Comparison of ENCODE assay signal across 14 mouse cellular contexts in genomic region chr6:85402613-85403012, GRCm38 (mm10). TPM values are rescaled to one million over a fixed set of nuclear protein-coding genes. Genes with fewer than 3 reads are reported as not detected.
DNase-seq lines count a peak whose midpoint lies in the region; ATAC-seq and TF ChIP-seq lines count a peak whose summit lies in the region.
"Had no signal": no experiment of that assay in that cellular context is flagged by ENCODE, and none has a peak within 500 bp of the region (broad histone marks: within the 10 kb centered on the region; RNA-seq: fewer than 3 reads in every experiment).

No protein-coding gene starts in this region.

- H3K27me3 ChIP-seq in kidney, embryonic 16.5 days (ENCODE audit: insufficient read depth, low read length): peaks cover 6% of the 10 kb centered on the region
- H3K27me3 ChIP-seq in forebrain, postnatal 0 days (ENCODE audit: insufficient read depth, low read length): peaks cover 2% of the 10 kb centered on the region; the same call in 1 of the 2 replicates
- peaks cover 3% of the 10 kb centered on the region for H3K27me3 ChIP-seq in midbrain, embryonic 11.5 days (ENCODE audit: control insufficient read depth, insufficient read depth, low read length)

- no peak overlapping the region for H3K4me3 ChIP-seq in kidney, embryonic 16.5 days (ENCODE audit: low read length)
- no peak overlapping the region for H3K4me3 ChIP-seq in forebrain, postnatal 0 days (ENCODE audit: low read depth, low read length)
- H3K4me3 ChIP-seq in midbrain, embryonic 11.5 days (ENCODE audit: low read depth, low read length): no peak overlapping the region
- H3K4me3 ChIP-seq: heart, embryonic 15.5 days; liver, embryonic 12.5 days had no signal

- H3K9ac ChIP-seq in kidney, embryonic 16.5 days (replicated peaks; ENCODE audit: low read length): no peak overlapping the region
- no peak overlapping the region for H3K9ac ChIP-seq in forebrain, postnatal 0 days
- no peak overlapping the region for H3K9ac ChIP-seq in midbrain, embryonic 11.5 days (ENCODE audit: low read length)
- H3K9ac ChIP-seq: heart, embryonic 15.5 days; liver, embryonic 12.5 days had no signal

- H3K4me2 ChIP-seq in kidney, embryonic 16.5 days (replicated peaks; ENCODE audit: low read depth, low read length): no peak overlapping the region
- no peak overlapping the region for H3K4me2 ChIP-seq in forebrain, postnatal 0 days (ENCODE audit: low read depth)
- no peak overlapping the region for H3K4me2 ChIP-seq in midbrain, embryonic 11.5 days
- H3K4me2 ChIP-seq: heart, embryonic 15.5 days; liver, embryonic 12.5 days had no signal

- no peak for DNase-seq in kidney, adult 9 months
- peak; percentile 54 for DNase-seq in ZHBTc4 (ENCODE audit: low read depth, low spot score)
- DNase-seq in forebrain, postnatal 0 days: no peak
- peak; percentile 71 for DNase-seq in midbrain, embryonic 11.5 days (ENCODE audit: low spot score, missing footprints)
- DNase-seq in spleen, adult 18-20 months: no peak
- no peak for DNase-seq in cerebellum, adult 8-10 months
- DNase-seq: adrenal gland, postnatal 14 days had no signal

- 25% methylated on average over 2 of the region's 2 CpGs for WGBS in kidney, embryonic 16.5 days
- 33% methylated on average over 2 of the region's 2 CpGs for WGBS in forebrain, postnatal 0 days
- WGBS in midbrain, embryonic 11.5 days: 67% methylated on average over 2 of the region's 2 CpGs

- H3K4me1 ChIP-seq in kidney, embryonic 16.5 days (ENCODE audit: insufficient read depth, low read length): peaks cover 7% of the 10 kb centered on the region; the same call in 1 of the 2 replicates
- no peaks in the 10 kb centered on the region for H3K4me1 ChIP-seq in forebrain, postnatal 0 days (ENCODE audit: insufficient read depth)
- no peaks in the 10 kb centered on the region for H3K4me1 ChIP-seq in midbrain, embryonic 11.5 days (ENCODE audit: control insufficient read depth, insufficient read depth, low read length)
- H3K4me1 ChIP-seq: heart, embryonic 15.5 days; liver, embryonic 12.5 days had no signal

- no peak for TF ChIP-seq CTCF in forebrain, postnatal 0 days (IDR thresholded peaks at IDR 0.05; ENCODE audit: low read depth)

- H3K9me3 ChIP-seq in kidney, embryonic 16.5 days (ENCODE audit: low read length): no peaks in the 10 kb centered on the region
- no peaks in the 10 kb centered on the region for H3K9me3 ChIP-seq in forebrain, postnatal 0 days (ENCODE audit: low read length)
- no peaks in the 10 kb centered on the region for H3K9me3 ChIP-seq in midbrain, embryonic 11.5 days (ENCODE audit: control insufficient read depth, low read length)
- H3K9me3 ChIP-seq: heart, embryonic 15.5 days; liver, embryonic 12.5 days had no signal

- no peak for ATAC-seq in kidney, embryonic 16.5 days (ENCODE audit: low FRiP score, low TSS enrichment)
- ATAC-seq in forebrain, postnatal 0 days: no peak
- ATAC-seq in midbrain, embryonic 11.5 days (ENCODE audit: low FRiP score): no peak
- ATAC-seq: intestine, postnatal 0 days; liver, embryonic 12.5 days had no signal

- H3K36me3 ChIP-seq in kidney, embryonic 16.5 days (ENCODE audit: insufficient read depth, low read length): no peaks in the 10 kb centered on the region
- no peaks in the 10 kb centered on the region for H3K36me3 ChIP-seq in forebrain, postnatal 0 days (ENCODE audit: insufficient read depth)
- H3K36me3 ChIP-seq in midbrain, embryonic 11.5 days (ENCODE audit: control insufficient read depth, insufficient read depth, low read length): no peaks in the 10 kb centered on the region
- H3K36me3 ChIP-seq: heart, embryonic 15.5 days; liver, embryonic 12.5 days had no signal

- 0 out of 2 replicates have a peak overlapping the region, but pooled peaks have one; percentile 13 for H3K27ac ChIP-seq in kidney, embryonic 16.5 days (ENCODE audit: low read length)
- peak overlapping the region; percentile 31; the same call in 1 of the 2 replicates for H3K27ac ChIP-seq in forebrain, postnatal 0 days (ENCODE audit: low read depth, low read length)
- no peak overlapping the region for H3K27ac ChIP-seq in midbrain, embryonic 11.5 days (ENCODE audit: low read depth, low read length)
- H3K27ac ChIP-seq: heart, embryonic 15.5 days; liver, embryonic 12.5 days; macrophage had no signal

RNA-seq across cellular contexts. Expression of gene Noto, which starts 21.1 kb away (rescaled TPM):
- polyA plus RNA-seq in kidney, embryonic 16.5 days (2015; fragmentation: Nextera tagmentation; extraction: Ambion mirVana): not detected in 2 replicates
- total RNA-seq in forebrain, postnatal 0 days (2014; rRNA removed): not detected in 2 replicates
- polyA plus RNA-seq in forebrain, postnatal 0 days (2015; fragmentation: Nextera tagmentation; extraction: Ambion mirVana): not detected in 2 replicates
- not detected in 2 replicates for polyA plus RNA-seq in midbrain, embryonic 11.5 days (2014; fragmentation: Nextera tagmentation; extraction: Ambion mirVana)
- total RNA-seq: adrenal gland, postnatal 14 days; left cerebral cortex, postnatal 36 days had no signal
- polyA plus RNA-seq: heart, embryonic 15.5 days; intestine, postnatal 0 days; liver, embryonic 12.5 days; macrophage; small intestine, adult 2 months had no signal

RNA-seq across cellular contexts. Expression of gene Rab11fip5, which starts 28.2 kb away (rescaled TPM):
- polyA plus RNA-seq in kidney, embryonic 16.5 days (2015; fragmentation: Nextera tagmentation; extraction: Ambion mirVana): 16.5 and 18.9 TPM in 2 replicates
- total RNA-seq in forebrain, postnatal 0 days (2014; rRNA removed): 31.8 and 41.2 TPM in 2 replicates
- 17.2 and 19.8 TPM in 2 replicates for polyA plus RNA-seq in forebrain, postnatal 0 days (2015; fragmentation: Nextera tagmentation; extraction: Ambion mirVana)
- 4.2 and 4.7 TPM in 2 replicates for polyA plus RNA-seq in midbrain, embryonic 11.5 days (2014; fragmentation: Nextera tagmentation; extraction: Ambion mirVana)

RNA-seq across cellular contexts. Expression of gene Smyd5, which starts 29.2 kb away (rescaled TPM):
- 74.4 and 77.0 TPM in 2 replicates for polyA plus RNA-seq in kidney, embryonic 16.5 days (2015; fragmentation: Nextera tagmentation; extraction: Ambion mirVana)
- total RNA-seq in forebrain, postnatal 0 days (2014; rRNA removed): 63.2 and 65.8 TPM in 2 replicates
- 49.3 and 61.7 TPM in 2 replicates for polyA plus RNA-seq in forebrain, postnatal 0 days (2015; fragmentation: Nextera tagmentation; extraction: Ambion mirVana)
- 52.1 and 52.6 TPM in 2 replicates for polyA plus RNA-seq in midbrain, embryonic 11.5 days (2014; fragmentation: Nextera tagmentation; extraction: Ambion mirVana)

RNA-seq across cellular contexts. Expression of gene Cct7, which starts 48.7 kb away (rescaled TPM):
- 555 and 583 TPM in 2 replicates for polyA plus RNA-seq in kidney, embryonic 16.5 days (2015; fragmentation: Nextera tagmentation; extraction: Ambion mirVana)
- 273 and 320 TPM in 2 replicates for total RNA-seq in forebrain, postnatal 0 days (2014; rRNA removed)
- polyA plus RNA-seq in forebrain, postnatal 0 days (2015; fragmentation: Nextera tagmentation; extraction: Ambion mirVana): 552 and 579 TPM in 2 replicates
- 666 and 672 TPM in 2 replicates for polyA plus RNA-seq in midbrain, embryonic 11.5 days (2014; fragmentation: Nextera tagmentation; extraction: Ambion mirVana)

RNA-seq across cellular contexts. Expression of gene Pradc1, which starts 49.2 kb away (rescaled TPM):
- polyA plus RNA-seq in kidney, embryonic 16.5 days (2015; fragmentation: Nextera tagmentation; extraction: Ambion mirVana): 37.6 and 39.1 TPM in 2 replicates
- total RNA-seq in forebrain, postnatal 0 days (2014; rRNA removed): 7.1 and 15.2 TPM in 2 replicates
- polyA plus RNA-seq in forebrain, postnatal 0 days (2015; fragmentation: Nextera tagmentation; extraction: Ambion mirVana): 31.3 and 36.4 TPM in 2 replicates
- 24.6 and 29.4 TPM in 2 replicates for polyA plus RNA-seq in midbrain, embryonic 11.5 days (2014; fragmentation: Nextera tagmentation; extraction: Ambion mirVana)

Comparison
In these comparisons a context has a peak if more than half of its experiments do, and no peak if none do; other contexts are left out.
1. DNase-seq: peak in ZHBTc4 (single experiment) and midbrain, embryonic 11.5 days (single experiment); none in kidney, adult 9 months (single experiment), forebrain, postnatal 0 days (single experiment), spleen, adult 18-20 months (0 of 2) and cerebellum, adult 8-10 months (single experiment).